Mouse (Mus musculus) forebrain, embryonic 16.5 days (tissue): ENCODE results near the gene Lmntd1. TPM values are rescaled to one million over a fixed set of nuclear protein-coding genes. Genes with fewer than 3 reads are reported as not detected.
"Not testable (repeated sequence)": the region's sequence is repeated elsewhere in the genome, so short reads cannot be mapped to it uniquely, and the experiment has no call there.

Experiments used
- ATAC-seq: fragments of 200-750 bp; cut with Nextera tagmentation; 2 replicates; pipeline ENCODE4 v1.8.0; 2017; ENCODE audit warnings: mild to moderate bottlenecking, moderate library complexity
- H3K27ac ChIP-seq: fragments of 300-500 bp; sonication (generic); 2 replicates; pipeline ENCODE4 v1.5.1; 2014; ENCODE audit warnings: low read length, control low read depth
- H3K27me3 ChIP-seq: fragments of 300-500 bp; sonication (generic); replicated peaks from 2 replicates; pipeline ENCODE4 v1.6.1; 2014; ENCODE audit warnings: low read length; ENCODE audit not compliant: control insufficient read depth, insufficient read depth
- H3K36me3 ChIP-seq: fragments of 300-500 bp; sonication (generic); 2 replicates; pipeline ENCODE4 v1.6.1; 2014; ENCODE audit not compliant: control insufficient read depth, insufficient read depth
- H3K4me1 ChIP-seq: fragments of 300-500 bp; sonication (generic); replicated peaks from 2 replicates; pipeline ENCODE4 v1.6.1; 2014; ENCODE audit warnings: low read length; ENCODE audit not compliant: control insufficient read depth, insufficient read depth
- H3K4me2 ChIP-seq: fragments of 300-500 bp; sonication (generic); 2 replicates; pipeline ENCODE4 v1.6.1; 2014; ENCODE audit warnings: mild to moderate bottlenecking, low read length, control low read depth
- H3K4me3 ChIP-seq: fragments of 300-500 bp; sonication (generic); replicated peaks from 2 replicates; pipeline ENCODE4 v1.5.1; 2014; ENCODE audit warnings: mild to moderate bottlenecking, low read length, control low read depth
- H3K9ac ChIP-seq: fragments of 300-500 bp; sonication (generic); replicated peaks from 2 replicates; pipeline ENCODE4 v1.6.1; 2014; ENCODE audit warnings: low read depth, low read length, control low read depth
- H3K9me3 ChIP-seq: fragments of 300-500 bp; sonication (generic); 2 replicates; pipeline ENCODE4 v1.6.1; 2016; ENCODE audit warnings: low read length; ENCODE audit not compliant: control insufficient read depth
- WGBS: fragments of 180-500 bp; shearing (Covaris S2); extraction: QIAGEN DNeasy Blood & Tissue Kit; methylation state at CpG from one replicate; pipeline ENCODE4 v1.1.7; 2014; 5-methylcytosine and 5-hydroxymethylcytosine counted together
- polyA plus RNA-seq: library from polyadenylated mRNA; unstranded; fragments of >200 nt; fragmentation: Nextera tagmentation; extraction: Ambion mirVana; gene quantifications from 2 replicates; pipeline ENCODE4 v1.2.1, GENCODE M21; 2015

The Lmntd1 gene
- polyA plus RNA-seq, 1 experiment from 2014 or later: 0.73 TPM

DNA sequence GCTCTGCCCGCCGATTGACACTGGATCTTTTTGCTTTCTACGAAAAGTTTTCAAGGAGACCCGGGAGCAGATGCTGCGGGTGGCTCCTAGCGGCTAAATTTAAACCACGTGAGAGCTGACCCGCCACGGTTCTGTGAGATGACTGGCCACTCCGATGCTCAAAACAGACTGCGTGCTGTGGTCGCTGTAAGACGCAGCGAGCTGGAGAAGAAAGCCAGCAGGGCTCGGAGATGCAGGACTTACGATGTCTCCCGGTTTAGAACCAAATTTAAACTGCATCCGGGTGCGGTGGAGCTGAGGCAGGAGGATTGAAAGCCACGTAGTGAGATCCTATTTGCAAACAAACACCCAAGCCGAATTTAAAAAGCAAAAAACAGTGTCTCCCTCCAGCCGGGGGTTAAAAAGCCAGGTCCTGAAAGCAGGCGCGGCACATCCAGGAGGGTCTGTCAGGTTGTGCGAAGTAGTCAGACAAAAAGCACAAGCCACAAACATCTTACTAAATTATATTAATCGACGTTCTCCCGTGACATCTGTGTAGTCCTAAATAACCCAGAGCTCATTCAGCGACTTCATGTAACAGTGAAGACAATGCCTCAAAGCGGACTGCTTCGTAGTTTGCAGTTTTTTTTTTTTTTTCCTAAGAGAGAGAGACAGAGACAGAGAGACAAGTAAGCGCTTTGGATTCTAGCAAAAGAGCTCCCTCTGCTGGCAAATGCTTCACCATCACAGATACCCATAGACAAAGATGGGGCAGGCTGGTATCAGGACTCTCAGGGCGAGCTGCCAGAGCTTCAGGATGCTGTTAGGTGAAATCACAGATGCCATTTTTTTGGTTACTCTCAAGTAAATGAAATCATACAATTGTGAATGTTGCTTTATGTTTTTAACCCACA, 272.6 kb downstream of the Lmntd1 start:
- peak; percentile 49 for ATAC-seq
- peak overlapping the region; percentile 68 for H3K4me3 ChIP-seq
- H3K4me1 ChIP-seq: peaks cover 7% of the 10 kb centered on the region
- H3K9ac ChIP-seq: peak overlapping the region; percentile 24
- peak overlapping the region; percentile 67 for H3K27ac ChIP-seq
- H3K9me3 ChIP-seq: no peaks in the 10 kb centered on the region
- no peaks in the 10 kb centered on the region; the same call in 1 of the 2 replicates for H3K27me3 ChIP-seq
- H3K36me3 ChIP-seq: no peaks in the 10 kb centered on the region
- peak overlapping the region; percentile 73 for H3K4me2 ChIP-seq
- WGBS: under 1% methylated on average over 33 of the region's 33 CpGs

DNA sequence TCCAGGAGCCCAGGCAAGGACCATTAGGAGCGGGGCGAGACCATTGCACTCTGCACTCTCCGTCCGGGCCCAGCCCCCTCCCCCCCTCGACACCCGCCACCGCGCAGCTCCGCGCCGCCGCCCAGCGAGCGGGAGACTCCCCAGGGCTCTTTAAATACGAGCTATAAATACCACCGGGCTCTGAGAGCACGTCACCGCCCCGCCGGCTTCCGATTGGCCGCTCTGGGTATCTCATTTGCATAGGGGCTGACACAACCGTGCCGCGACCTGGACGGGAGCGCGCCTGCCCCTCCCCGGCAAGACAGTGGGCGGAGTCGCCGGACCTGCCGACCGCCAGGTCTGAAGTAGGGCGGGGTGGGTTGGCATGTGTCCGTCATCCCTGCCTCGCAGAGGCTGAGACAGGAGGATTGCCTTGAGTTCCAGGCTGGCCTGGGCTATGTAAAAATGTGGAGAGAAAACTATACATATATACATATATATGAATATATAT, 273.4 kb downstream of the Lmntd1 start:
- H3K4me2 ChIP-seq: peak overlapping the region; percentile 73
- WGBS: 0% methylated on average over 37 of the region's 37 CpGs
- H3K4me3 ChIP-seq: peak overlapping the region; percentile 68
- peak overlapping the region; percentile 76 for H3K27ac ChIP-seq
- no peaks in the 10 kb centered on the region for H3K9me3 ChIP-seq
- peak; percentile 95 for ATAC-seq
- H3K9ac ChIP-seq: peak overlapping the region; percentile 58
- no peaks in the 10 kb centered on the region; the same call in 1 of the 2 replicates for H3K27me3 ChIP-seq
- peaks cover 7% of the 10 kb centered on the region for H3K4me1 ChIP-seq
- no peaks in the 10 kb centered on the region for H3K36me3 ChIP-seq

DNA sequence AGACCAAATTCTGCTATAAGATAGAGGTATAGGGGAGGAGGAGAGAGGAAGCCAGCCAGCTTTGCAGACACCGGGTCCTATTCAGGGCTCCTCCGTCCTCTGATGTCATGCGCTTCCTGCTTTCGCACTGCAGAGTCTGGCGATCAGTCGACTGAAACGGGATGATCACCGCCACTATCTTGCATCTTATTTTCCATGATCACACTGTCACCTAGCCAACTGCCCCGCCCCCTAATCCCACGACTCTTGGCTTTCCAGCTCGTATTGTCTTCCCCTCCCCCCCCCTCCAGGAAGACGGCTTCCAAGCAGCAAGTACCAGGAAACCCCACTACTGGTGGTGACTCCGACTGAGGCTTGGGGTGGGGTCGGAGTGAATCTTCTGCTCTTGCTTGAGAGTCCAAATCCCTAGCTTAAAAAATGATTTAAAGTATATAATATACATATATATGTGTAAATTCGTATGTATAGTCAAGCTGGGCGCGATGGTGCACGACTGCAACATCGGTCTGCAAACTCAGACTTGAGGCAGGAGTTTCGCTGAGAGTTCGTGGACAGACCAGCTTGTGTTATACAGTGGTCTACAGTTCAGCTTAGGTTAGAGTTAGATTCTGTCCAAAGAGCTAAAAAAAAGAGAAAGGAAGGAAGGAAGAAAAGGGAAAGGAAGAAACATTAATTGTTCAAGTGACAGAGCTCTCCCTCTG, 274.0 kb downstream of the Lmntd1 start:
- no peaks in the 10 kb centered on the region for H3K9me3 ChIP-seq
- H3K9ac ChIP-seq: peak overlapping the region; percentile 58
- H3K27ac ChIP-seq: peak overlapping the region; percentile 76
- H3K4me1 ChIP-seq: peaks cover 7% of the 10 kb centered on the region
- peak overlapping the region; percentile 73 for H3K4me2 ChIP-seq
- WGBS: 1% methylated on average over 21 of the region's 21 CpGs
- H3K4me3 ChIP-seq: peak overlapping the region; percentile 68
- no peaks in the 10 kb centered on the region for H3K36me3 ChIP-seq
- ATAC-seq: peak; percentile 34
- H3K27me3 ChIP-seq: no peaks in the 10 kb centered on the region; the same call in 1 of the 2 replicates

DNA sequence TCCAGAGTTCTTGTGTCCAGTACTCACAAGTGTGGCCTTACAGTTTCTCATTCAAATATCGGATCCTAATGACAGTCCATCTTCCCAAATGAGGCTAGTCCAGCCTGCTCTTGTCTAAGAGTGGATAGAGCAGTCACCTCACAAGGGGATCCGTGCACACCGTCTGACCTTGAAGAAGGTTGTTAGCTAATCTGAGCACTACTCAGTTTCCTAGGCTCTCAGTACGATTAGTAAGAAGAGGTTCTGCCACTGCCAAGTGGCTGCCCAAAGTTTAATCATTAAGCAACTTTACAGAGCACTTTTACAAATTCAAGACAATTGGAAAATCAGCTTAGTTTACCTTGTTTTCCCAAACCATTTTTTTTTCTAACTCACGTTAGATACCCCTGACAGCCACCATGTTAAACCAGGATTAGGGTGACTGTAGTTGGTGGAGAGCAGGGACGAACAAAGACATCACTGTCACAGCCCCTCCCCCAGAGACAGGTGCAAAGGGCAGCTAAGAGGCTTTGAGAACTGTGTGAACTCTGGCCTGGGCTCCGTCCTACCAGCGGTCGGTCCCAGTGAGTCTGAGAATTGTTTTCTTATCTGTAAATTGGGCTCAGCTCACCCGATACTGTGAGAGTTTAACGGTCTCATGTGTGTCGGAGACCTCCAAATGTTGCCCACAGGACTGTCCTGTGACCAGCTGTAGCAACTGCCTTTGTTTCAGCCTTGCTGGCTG, 275.4 kb downstream of the Lmntd1 start:
- Histone ChIP-seq H3K4me3 (no peak overlapping the region), H3K27me3 (no peaks in the 10 kb centered on the region; the same call in 1 of the 2 replicates), H3K4me1 (peaks cover 7% of the 10 kb centered on the region), H3K4me2 (no peak overlapping the region), H3K36me3 (no peaks in the 10 kb centered on the region), H3K9me3 (no peaks in the 10 kb centered on the region), H3K9ac (no peak overlapping the region), H3K27ac (no peak overlapping the region)
- no peak for ATAC-seq
- WGBS: 37% methylated on average over 12 of the region's 12 CpGs

DNA sequence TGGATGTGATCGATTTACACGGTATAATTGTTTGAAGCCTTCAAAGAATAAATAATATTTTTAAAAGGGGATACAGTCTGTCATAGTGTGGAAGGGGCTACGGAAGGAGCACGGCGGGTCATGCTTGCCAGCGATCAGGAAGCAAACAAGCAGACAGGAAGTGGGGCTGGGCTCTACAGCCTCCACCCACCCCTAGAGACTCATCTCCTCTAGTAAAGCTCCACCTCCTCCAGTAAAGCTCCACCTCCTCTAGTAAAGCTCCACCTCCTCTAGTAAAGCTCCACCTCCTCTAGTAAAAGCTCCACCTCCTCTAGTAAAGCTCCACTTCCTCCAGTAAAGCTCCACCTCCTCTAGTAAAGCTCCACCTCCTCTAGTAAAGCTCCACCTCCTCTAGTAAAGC, 276.6 kb downstream of the Lmntd1 start:
- not testable (repeated sequence) for H3K27ac ChIP-seq, ATAC-seq, H3K9me3 ChIP-seq, H3K36me3 ChIP-seq, H3K4me3 ChIP-seq, H3K4me2 ChIP-seq, H3K27me3 ChIP-seq, H3K9ac ChIP-seq, H3K4me1 ChIP-seq
- 97% methylated on average over 6 of the region's 6 CpGs for WGBS

DNA sequence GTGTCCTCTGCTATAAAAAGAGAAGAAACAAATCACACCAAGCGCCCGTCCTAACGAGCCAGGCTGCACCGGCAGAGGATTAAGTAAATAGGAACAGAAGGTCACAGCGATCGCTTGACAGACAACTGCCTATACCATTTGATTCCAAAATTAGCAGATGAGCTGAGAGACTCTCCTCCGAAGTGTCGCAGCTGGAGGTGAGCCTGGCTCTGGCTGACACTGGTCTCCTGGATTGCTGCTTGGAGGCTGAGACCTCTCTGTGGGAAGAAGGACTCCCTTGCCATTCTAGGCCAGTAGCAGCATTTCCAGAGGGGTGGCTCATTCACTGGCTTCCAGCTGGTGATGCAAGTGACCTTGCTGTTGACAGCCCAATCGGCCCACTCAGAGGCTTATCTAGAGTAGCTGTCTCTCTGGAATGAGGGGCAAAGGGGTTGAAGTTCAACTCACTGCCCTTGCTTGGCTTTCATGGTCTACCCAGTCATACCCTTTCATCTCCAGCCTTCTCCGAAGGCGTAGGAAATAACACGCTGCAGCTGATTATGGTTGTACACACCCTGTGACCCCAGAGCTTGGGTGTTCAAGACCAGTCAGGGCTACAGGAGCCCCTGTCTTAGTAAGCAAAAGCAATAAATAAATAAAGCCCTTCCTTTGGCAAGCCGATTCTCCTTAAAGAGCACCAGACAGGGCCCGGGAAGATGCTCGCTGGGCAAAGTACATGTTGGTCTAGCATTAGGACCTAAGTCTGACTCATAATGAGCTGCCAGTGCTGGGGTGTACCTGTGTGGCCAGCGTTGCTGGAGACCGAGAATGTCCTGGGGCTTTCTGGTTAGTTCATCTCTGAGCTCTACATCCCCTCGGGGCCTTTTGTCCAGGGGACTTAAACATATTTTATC, 278.0 kb downstream of the Lmntd1 start:
- Histone ChIP-seq H3K9me3 (no peaks in the 10 kb centered on the region), H3K27ac (no peak overlapping the region), H3K9ac (no peak overlapping the region), H3K36me3 (no peaks in the 10 kb centered on the region), H3K4me1 (peaks cover 7% of the 10 kb centered on the region), H3K4me2 (no peak overlapping the region), H3K4me3 (no peak overlapping the region), H3K27me3 (no peaks in the 10 kb centered on the region; the same call in 1 of the 2 replicates)
- 66% methylated on average over 18 of the region's 18 CpGs for WGBS
- no peak for ATAC-seq

DNA sequence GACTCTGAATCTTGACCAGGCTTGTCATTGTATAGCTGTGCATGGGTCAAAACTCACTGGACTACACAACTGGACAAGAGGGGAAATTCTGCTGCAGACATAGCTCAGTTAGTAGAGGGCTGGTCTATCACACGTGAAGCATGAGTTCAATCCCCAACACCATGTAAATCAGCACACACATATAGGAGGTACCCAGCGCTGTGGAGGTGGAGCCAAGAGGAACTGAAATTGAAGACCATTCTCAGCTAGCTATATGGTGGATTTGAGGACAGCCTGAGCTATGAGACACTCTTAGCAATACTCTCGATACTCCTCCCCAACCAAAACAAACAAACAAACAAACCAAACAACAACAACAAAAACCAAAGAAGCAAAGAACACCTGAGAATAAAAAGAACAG, 279.9 kb downstream of the Lmntd1 start:
- peaks cover 2% of the 10 kb centered on the region; the same call in 1 of the 2 replicates for H3K4me1 ChIP-seq
- H3K9ac ChIP-seq: no peak overlapping the region
- H3K36me3 ChIP-seq: no peaks in the 10 kb centered on the region
- no peak for ATAC-seq
- H3K27ac ChIP-seq: no peak overlapping the region
- no peaks in the 10 kb centered on the region; the same call in 1 of the 2 replicates for H3K27me3 ChIP-seq
- no peak overlapping the region for H3K4me3 ChIP-seq
- no peak overlapping the region for H3K4me2 ChIP-seq
- H3K9me3 ChIP-seq: no peaks in the 10 kb centered on the region
- WGBS: 88% methylated on average over 3 of the region's 3 CpGs

DNA sequence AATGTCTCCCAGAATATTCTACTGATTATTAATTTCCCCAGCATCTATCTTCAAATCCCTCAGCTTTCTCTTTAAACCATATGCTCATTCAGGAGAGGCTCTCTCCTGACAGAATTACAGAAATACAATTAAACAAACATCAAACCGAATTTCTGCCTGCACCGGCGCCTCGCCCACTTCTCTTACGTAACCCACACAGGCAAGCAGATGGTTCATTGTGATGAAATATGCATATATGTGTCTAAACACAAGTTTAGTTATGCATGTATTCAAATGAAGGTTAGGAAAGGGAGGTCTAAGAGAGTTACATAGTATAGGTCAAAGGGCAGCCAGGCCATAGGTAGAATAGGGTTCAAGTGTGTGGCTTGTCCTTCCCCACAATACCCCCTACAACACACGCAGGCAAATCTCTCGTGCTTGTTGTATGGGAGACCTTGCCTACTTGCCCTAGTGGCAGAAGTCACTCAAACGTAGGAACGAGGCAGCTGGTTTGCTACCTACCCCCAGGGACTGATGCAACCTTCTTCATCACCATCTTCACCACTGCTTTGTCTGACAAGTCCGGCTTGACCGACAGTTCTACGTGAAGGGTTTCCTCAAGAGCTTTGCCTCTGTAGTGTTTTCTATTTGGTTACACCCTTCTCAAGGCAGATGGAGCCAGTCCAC, 287.8 kb downstream of the Lmntd1 start:
- Histone ChIP-seq H3K9ac (no peak overlapping the region), H3K27ac (no peak overlapping the region), H3K36me3 (no peaks in the 10 kb centered on the region), H3K9me3 (0 out of 2 replicates have a peak, but pooled peaks cover 3% of the 10 kb centered on the region), H3K4me1 (no peaks in the 10 kb centered on the region), H3K27me3 (no peaks in the 10 kb centered on the region), H3K4me2 (no peak overlapping the region), H3K4me3 (no peak overlapping the region)
- WGBS: 84% methylated on average over 12 of the region's 12 CpGs
- ATAC-seq: no peak
